Mouse (Mus musculus) brain, embryonic 14.5 days (tissue): ENCODE data around the gene Cers4. TPM values are rescaled to one million over a fixed set of nuclear protein-coding genes. Genes with fewer than 3 reads are reported as not detected.

Source experiments
- DNase-seq: peaks from one replicate; pipeline ENCODE4 v3.0.0-alpha.2; 2011; ENCODE audit warnings: low read depth
- CTCF ChIP-seq: fragments of 200-500 bp; IDR thresholded peaks from 2 replicates; pipeline ENCODE4 v1.5.1; 2012; ENCODE audit warnings: inconsistent platforms, mild to moderate bottlenecking, moderate library complexity, borderline replicate concordance; ENCODE audit not compliant: insufficient read depth, insufficient read length; ENCODE audit errors: extremely low read depth
- POLR2A ChIP-seq: fragments of 200-500 bp; IDR thresholded peaks from 2 replicates; pipeline ENCODE4 v1.6.1; 2012; ENCODE audit warnings: mild to moderate bottlenecking, inconsistent platforms, borderline replicate concordance; ENCODE audit not compliant: poor library complexity, insufficient read depth, insufficient read length, severe bottlenecking; ENCODE audit errors: extremely low read depth
- polyA plus RNA-seq: library from polyadenylated mRNA; depleted of rRNA; stranded (reverse); fragments of >200 nt; gene quantifications from 2 replicates; pipeline ENCODE4 v1.2.3, GENCODE M21; 2012; rRNA removed

The Cers4 gene
- polyA plus RNA-seq: 51.8 and 63.7 TPM in 2 replicates

DNA sequence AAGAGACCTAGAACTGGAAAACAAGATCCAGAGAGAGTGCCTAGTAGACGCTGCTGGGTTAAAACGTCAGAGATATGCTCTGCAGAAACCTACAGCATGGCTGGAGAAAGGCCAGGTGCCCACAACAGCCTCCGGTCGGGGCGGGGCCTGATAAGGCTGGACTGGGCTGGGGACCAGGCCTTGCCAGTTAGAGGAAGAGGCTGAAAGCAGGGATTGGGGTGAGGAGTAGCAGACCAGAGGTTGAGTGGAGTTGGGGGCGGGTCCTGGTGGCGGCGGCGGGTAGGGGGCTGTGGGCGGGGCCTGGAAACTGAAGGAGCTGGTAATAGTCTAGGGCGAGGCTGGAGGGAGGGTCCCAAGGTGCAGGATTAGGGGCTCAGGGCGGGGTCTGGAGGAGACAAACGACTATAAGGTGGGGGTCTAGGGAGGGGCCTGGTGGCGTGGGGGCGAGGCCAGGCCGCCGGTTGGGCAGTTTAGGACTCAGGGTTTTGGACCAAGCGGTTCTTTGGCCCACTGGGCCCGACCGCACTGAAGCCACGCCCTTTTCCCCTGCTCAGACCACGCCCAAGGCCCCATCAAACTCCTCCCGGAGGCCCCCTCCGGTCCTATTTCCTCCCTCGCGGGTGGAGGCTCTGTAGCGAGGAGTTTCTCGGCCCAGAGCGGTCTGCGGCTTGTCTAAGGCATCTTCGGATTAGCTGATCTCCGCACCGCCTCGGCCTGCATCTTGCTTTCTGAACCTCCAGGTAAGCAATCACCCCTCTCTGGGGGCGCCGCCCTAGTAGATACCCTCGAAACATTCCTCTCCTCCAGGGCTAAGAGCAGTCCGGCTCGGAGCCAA, at the start of gene Cers4:
TSS of gene Cers4 (plus strand) at position 176 of the 835 bp plus-strand sequence.
- TF ChIP-seq CTCF: no peak
- TF ChIP-seq POLR2A: peak; percentile 23; the same call in 1 of the 2 replicates

DNA sequence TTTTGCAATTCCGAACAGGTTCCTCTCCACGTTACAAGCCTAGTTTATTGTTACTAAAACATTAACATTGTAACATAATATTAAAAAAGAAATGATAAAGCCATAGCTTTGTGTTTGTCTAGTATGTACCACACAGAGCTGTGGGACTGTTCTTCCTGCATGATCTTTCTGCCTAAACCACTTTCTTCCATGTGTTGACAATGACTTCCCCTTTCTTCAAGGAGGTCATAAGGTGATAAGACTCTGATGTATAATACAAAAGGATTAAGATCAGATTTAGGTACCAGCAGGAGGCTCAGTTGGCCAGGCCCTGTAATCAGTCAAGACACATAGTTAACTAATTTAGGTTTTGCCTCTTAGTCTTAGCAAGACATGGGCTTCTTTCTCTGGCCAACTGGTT, 34.7 kb upstream of the Cers4 start:
- TF ChIP-seq POLR2A (no peak), CTCF (no peak)
- DNase-seq: no peak

More for the DNA sequence above, at the start of gene Cers4:
- DNase-seq: peak; percentile 86

DNA sequence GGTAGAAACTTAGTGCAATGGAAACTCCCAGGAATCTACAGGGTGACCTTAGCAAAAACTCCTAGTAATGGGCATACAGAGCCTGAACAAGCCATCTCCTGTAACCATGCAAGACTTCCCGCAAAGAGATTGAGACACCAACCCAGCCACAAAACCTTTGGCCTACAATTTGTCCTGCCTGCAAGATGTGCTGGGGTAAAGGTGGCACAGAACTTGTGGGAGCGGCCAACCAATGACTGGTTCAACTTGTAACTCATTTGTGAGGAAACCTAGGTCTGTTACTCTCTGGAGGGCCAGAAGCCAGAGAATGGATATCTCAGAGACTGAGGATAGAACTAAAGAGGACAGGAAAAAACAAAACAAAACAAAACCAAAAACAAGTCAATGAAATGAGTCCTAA, 29.8 kb upstream of the Cers4 start:
- no peak for DNase-seq
- TF ChIP-seq CTCF (no peak), POLR2A (no peak)

DNA sequence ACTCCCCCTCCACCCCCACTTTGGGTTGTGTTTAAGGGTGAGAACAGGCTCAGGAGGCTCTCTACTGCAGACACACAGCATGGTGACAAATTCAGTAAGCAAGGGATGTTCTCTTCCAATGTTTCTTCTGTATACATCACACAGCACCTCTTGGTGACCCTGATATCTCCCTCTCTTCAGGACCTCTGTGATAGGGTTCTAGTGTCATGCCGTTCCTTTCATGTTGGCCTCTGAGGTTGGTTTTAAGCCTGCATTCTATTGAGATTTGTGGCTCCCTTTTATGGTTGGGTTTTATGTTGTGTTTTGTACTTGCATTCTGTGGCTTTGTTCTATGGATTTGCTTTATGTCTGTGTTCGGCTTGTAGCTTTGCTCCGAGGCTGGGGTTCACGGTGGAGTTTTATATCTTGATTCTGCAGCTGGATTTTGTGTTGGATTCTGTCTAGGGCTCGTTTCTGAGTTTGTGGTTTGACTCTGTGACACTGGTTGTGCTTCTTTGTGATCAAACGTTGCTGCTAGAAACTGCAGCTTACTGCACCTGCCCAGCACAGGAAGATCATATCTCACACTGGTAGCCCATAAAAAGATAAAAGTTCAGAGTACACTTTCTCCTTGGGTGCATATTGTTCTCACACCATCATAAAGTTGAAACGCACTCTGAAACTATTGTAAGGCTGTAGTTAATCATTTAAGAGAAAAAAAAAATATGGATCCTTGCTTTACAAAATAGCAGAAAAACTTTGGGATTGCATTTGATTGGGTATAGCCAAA, 18.2 kb upstream of the Cers4 start:
- no peak for DNase-seq
- TF ChIP-seq CTCF (no peak), POLR2A (no peak)

DNA sequence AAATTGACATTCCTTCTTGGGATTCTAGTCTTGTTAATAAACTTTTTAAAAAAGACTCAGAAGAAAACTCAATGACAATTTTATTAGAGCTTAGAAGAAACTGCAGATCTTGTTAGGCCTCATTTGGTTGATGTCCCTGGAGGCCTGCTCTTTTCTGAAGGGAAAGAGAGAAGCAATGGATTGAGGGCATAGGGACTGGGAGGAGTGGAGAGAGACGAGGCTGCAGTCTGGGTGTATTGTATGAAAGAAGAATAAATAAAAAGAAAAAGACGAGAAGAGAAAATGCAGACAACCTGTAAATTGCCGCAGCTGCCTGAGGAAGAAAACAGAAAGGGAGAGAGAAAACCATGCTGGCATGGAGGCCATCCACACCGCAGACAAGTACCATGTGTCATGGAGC, 11.7 kb upstream of the Cers4 start:
- TF ChIP-seq POLR2A: no peak
- no peak for TF ChIP-seq CTCF
- DNase-seq: no peak

DNA sequence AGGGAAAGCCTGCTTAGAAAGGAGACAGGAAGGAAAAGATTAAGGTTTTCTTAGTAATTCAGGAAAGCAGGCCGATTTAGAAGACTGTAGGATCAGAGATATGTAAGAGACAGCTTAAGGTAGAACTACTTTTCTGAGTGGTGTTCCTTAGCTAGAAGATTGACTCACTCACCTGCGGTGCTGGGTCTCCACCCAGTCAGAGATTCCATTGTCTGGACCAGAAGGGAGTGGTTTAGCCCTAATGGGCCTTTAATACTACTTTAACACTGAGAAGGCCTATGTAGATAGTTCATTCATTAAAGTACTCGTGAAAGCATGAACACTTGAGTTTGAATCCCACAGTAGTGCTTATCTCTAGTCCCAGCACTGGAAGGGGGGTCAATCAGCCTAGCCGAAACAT, 11.2 kb upstream of the Cers4 start:
- TF ChIP-seq POLR2A (no peak), CTCF (no peak)
- DNase-seq: no peak

DNA sequence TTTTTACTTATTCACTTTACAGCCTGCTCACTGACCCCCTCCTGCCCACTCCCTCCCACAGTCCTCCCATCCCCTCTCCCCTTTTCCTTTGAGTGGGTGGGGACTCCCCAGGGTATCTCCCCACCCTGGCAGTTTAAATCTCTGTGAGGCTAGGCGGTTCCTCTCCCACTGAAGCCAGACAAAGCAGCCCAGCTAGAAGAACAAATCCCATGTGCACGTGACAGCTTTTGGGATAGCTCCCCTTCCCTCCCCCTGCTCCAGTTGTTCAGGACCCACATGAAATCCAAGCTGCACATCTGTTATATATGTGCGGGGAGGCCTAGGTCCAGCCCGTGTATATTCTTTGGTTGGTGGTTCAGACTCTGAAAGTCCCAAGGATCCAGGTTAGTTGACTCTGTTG, 10.3 kb upstream of the Cers4 start:
- TF ChIP-seq CTCF (no peak), POLR2A (no peak)
- no peak for DNase-seq

DNA sequence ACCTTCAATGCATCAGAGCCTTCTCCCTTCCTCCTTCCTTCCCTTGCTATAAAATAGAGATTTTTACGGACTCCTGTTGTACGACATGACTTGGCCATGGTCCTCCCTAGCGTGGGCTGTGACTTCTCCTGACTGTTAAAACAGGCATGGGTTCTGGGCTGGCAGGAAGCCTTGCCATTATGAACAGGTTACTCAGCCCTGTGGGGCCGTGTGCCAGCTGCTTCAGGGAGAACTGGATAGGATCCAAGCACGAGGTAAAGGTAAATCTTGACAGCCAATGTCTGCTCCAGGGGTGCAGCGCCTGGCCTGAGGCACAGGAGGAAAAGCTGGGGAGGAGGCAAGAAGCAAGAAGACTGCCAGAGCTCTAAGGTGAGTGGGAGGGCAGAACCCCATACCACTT, 9.5 kb upstream of the Cers4 start:
- TF ChIP-seq CTCF: no peak
- TF ChIP-seq POLR2A: no peak
- DNase-seq: peak; percentile 6

DNA sequence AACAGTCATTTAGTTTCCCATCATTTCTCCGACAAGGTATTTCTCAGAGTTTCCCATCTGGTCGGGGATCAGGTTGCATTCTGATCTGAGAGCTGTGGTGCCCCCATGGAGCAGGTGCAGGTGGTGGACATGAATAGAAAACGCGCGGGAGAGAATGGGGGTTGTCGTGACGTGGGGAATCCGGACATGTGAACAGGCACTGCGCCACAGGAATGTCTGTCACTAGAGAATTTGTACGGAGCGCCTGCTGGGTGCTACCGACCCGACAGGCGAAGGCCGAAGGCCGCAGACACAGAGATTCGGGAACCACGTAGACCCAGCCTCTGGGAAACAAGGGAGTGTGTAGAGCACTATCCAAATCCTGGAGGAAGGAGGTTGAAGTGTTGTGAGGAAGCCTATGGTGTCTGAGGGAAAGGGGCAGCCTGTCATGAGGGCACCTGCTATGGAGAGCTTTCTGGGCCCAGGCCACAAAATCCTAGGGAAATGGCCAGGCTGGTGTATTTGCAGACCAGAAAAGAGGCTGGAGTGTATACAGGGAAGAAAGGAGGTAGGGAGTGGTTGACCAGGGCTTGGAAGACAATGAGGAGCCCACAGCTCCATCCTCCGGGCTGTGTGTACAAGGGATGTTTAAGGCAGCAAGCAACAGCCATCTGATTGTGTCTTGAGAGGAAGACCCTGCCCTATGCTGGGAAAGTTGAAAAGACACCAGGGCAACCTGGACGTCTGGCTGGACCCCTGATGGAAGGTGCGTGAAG, 1.0 kb downstream of the Cers4 start:
- DNase-seq: peak; percentile 70
- no peak for TF ChIP-seq POLR2A
- no peak for TF ChIP-seq CTCF

DNA sequence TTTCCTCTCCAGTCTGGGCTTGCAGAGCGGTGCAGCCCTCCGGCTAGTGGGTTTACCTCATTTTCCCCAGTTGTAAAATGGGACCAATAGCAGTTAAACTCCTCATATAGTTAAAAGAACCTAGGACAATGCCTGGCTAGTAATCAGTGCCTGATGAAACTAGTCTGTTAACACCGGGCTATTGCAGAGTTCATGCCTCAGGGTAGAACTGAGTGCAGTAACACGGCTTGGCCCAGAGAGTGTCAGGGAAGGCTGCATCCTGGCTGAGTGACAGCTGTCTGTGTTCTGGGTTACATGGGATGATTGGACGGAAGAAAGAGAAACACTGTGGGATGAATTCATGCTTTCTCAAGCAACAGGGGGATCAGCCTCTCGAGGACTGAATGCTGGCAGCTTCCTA, 3.1 kb downstream of the Cers4 start:
- DNase-seq: no peak
- no peak for TF ChIP-seq POLR2A
- TF ChIP-seq CTCF: no peak

DNA sequence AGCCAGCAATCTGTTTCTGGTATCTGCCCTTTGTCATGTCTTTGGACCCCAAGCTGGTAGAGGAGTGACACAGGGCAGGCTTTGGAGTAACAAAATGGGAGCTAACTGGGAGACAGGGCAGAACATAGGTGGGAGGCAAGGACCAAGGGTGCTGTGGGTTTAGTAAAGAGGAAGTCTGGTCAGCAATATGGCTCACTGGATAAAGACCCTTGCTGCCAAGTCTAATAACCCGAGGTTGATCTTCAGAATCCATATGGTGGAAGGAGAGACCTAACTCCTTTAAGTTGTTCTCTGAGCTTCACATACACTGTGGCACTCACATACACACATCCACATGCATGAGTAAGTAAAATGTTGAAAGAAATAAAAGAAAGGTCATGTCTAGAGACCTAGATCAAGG, 4.8 kb downstream of the Cers4 start:
- TF ChIP-seq CTCF: no peak

More for the DNA sequence above, 4.8 kb downstream of the Cers4 start:
- no peak for DNase-seq
